Mouse (Mus musculus) embryo, embryonic 10 days (tissue): ENCODE measurements around the gene Tfec.

Experiments used
- DNase-seq: peaks from one replicate; pipeline ENCODE4 v3.0.0-alpha.2; 2015; ENCODE audit warnings: low spot score

The Tfec gene

GRCm38 (mm10) chr6:16898251-16898862 is at the start of gene Tfec:
Gene Tfec, minus strand, starts transcription at chr6:16898441.
- no peak for DNase-seq

DNA sequence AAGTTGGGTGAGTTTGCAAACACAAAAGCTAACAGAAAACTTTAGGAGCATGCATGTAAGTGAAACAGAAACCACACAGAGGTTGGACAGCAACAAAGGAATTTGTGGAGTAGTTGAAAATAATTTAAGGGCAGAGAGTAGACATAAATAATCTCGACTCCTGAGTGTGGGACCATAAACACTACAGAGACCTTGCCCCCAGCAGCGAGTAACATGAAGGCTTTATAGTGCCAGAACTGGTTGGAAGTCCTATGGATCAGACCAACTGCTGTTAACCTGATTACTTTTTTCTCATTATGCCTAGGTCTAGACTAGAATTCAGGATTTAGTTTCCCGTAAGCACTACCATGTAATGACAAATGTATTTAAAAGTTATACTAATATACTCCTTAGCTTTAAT is 49.6 kb upstream of the Tfec start:
- DNase-seq: no peak

- no peak for DNase-seq
These were observed 45.3 kb upstream of the Tfec start for GRCm38 (mm10) chr6:16943513-16943912.

DNA sequence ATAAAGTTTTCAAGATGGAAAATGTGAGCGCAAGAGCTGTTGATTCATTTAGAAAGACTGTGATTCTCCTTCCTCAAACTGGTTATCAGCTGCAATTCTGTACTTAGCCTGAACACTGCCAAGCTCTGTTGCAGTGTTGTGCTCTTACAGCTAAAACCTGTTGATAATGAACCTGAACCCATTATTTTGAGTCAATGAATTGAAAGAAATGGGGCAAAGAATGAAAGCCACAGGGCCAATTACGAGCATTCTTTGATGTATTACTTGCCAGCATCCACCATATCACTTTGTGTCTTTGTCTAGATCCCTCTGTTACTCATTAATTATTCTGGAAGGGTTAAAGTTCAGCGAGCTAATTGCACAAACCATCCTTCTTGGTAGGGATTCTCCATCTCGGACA is 44.2 kb upstream of the Tfec start:
- peak; percentile 7 for DNase-seq

- no peak for DNase-seq
These were observed 32.8 kb upstream of the Tfec start for GRCm38 (mm10) chr6:16931059-16931458.

- DNase-seq: no peak
These were observed 21.9 kb upstream of the Tfec start for GRCm38 (mm10) chr6:16920111-16920656.

- no peak for DNase-seq
These were observed 6.4 kb downstream of the Tfec start for GRCm38 (mm10) chr6:16891819-16892218.

DNA sequence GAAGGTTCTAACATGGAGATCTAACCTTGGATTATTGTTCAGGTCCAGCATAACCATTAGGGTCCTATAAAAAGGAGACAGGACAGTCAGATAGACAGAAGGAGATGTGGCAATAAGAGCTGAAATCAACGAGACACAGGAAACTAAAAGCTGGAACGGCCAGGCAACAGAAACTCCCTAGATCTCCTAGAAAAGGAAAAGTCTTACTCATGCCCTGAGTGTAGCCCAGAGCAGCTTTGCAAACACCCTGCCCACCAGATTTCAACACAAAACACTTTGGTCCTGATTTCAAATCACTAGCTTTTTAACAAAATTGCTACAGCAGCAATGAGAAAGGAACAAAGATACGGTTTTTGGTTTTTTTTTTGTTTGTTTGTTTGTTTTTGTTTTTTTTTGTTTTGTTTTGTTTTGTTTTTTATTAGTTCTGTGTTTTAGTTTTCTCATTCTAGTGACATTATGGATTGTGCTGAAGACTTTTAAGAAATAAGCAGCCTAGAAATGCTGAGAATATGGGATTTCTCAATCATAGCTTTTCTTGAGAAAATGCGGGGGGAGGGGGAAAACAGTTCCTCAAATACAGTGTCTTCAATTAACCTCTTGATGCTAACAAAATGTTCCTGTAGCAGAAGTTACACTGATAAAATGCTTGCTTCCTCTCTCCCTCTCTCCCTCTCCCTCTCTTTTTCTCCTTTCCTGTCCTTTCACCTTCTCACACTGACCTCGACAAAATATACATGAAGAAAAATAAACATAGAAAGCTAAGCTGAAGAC is 14.5 kb downstream of the Tfec start:
- DNase-seq: no peak

GRCm38 (mm10) chr6:16874021-16874542 is 24.2 kb downstream of the Tfec start:
- DNase-seq: no peak

DNA sequence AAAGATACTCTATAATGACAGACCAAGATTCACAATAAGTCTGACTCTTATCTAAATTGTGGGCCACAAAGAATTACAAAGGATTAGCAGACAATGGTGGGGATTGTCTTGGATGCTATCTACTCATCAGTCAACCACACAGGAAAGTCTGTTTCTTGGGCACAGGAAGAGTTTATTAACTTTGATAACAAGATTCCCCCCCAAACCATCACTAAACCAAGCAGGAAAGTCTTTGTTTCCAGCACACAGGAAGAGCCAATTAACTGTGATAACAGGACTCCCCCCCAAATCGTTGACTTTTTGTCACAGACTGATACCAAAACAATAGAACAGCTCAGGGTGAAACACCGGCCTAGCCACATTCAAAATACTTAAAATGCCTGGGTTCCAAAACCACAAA is 28.2 kb downstream of the Tfec start:
- no peak for DNase-seq

GRCm38 (mm10) chr6:16868314-16868713 is 29.9 kb downstream of the Tfec start:
- no peak for DNase-seq

GRCm38 (mm10) chr6:16862753-16863508 is 35.3 kb downstream of the Tfec start:
- DNase-seq: no peak

GRCm38 (mm10) chr6:16862050-16862449 is 36.2 kb downstream of the Tfec start:
- DNase-seq: no peak

- no peak for DNase-seq
These were observed 42.2 kb downstream of the Tfec start for GRCm38 (mm10) chr6:16855879-16856545.

DNA sequence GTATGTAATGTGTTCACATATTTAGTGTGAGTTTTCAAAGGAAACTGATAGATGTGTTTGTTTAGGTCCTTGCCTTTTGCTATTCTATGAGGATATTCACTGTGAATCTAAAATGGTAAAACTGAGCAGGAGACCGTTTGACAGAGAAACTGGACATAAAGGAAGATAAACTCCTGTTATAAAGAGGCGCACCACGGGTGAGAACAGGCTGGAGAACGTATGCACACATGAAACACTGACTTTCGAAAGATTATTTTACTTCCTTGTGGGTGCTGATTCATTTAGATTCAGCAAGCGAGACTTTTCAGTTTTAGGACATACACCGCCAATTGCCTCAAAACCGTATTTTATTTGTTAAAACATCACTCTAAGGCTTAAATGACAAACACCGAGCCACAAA is 43.3 kb downstream of the Tfec start:
- no peak for DNase-seq

GRCm38 (mm10) chr6:16846521-16846920 is 51.7 kb downstream of the Tfec start:
- DNase-seq: no peak

DNA sequence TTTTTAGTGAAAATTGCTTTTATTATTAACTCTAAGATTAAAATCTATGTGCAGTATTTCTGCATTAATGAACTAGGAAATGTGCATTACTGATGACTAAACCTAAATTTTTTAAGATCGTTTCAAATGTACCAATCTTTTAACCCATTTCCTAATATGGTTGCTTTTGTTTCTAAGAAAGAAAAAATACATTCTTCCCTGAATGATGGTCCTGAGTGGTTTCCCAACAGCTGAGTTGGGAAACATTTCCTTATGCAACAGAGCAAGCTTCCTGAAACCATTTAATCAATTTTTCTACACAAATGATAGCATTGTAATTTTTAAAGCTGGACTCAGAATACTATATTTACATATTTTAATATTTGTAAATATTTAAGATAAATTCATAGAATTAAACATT is 62.6 kb downstream of the Tfec start:
- no peak for DNase-seq

- DNase-seq: no peak
These were observed 69.9 kb downstream of the Tfec start for GRCm38 (mm10) chr6:16828304-16828703.

DNA sequence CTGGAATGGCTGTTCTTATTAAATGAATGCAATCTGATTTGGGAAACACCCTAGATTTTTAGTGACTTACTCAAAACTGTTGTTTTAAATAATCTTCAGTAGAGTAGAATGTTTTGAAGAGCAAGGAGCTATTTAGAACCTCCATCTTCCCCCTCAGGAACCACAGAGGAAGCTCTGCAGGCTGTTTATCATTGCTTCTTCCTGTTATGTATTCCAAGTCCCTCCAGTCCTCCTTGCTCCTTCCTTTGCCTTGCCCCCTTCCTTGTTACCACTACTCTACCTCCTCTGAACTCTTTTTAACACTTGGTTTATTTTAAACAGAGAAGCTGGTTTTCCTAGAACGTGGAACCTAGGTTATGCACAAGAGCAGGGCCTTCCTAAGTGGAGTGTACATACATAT is 76.3 kb downstream of the Tfec start:
- DNase-seq: no peak

DNA sequence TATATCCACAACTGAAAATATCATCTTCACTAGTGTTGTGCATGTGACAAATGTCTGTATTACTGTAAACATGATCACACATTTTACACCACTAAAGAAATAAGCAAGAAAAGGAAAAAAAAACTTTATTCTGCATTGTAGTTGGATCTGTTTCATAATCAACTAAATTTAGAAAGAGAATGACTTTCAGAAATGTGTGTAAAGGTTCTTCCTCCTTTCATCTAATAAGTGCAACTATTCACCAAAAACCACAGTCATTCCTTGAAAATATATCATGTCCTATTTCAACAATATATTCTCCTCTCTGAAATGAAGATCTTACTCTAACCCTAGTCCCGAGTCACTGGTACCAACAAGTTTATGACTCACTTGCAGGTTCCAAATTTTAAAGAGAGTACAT is 91.9 kb downstream of the Tfec start:
- no peak for DNase-seq

DNA sequence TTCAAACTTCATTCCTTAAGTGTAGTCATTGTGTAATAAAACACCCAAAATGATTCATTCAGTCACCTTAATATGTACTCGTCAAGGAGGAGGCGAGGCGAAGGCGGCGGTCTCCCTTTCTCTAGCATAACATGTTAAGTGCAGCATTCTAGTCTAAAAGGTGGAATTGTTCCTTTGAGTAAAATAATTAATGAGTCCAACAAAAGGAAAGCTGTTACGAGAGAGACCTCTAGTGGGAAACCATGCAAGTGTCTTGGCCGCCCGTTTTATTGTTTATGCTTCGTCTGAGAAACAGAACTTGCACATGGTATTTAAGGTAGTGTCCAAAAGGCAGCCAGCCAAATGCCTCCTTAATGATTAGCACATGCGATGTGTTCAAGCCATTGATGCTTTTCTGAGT is 100.6 kb downstream of the Tfec start:
- peak; percentile 59 for DNase-seq

DNA sequence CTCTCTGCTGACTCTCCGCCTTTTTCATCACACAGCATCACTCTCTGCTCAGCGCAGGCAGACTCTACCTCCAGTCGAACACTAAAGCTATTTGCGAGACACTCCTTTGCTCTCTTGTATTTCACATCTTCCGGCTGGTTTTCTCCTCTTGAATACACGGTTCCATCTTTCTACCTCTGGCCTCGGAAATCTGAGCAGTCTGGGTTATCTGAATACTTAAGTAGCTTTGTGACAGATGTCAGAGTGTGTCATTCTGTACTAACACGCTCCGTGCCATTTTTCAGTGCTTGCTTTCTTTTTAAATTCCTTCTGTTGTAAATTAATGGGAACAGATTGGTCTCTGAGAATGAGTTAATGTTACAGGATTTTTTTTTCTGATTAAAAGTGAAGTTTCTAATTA is 101.3 kb downstream of the Tfec start:
- DNase-seq: no peak
